Mouse (Mus musculus) kidney, adult 2 months (tissue): ENCODE data around the gene Lipi. TPM values are rescaled to one million over a fixed set of nuclear protein-coding genes. Genes with fewer than 3 reads are reported as not detected.

Experiments used
- DNase-seq: peaks from one replicate; pipeline ENCODE4 v3.0.0; 2021
- H3K27ac ChIP-seq: fragments of 200-500 bp; 2 replicates; pipeline ENCODE4 v1.5.1; 2012; ENCODE audit warnings: low read depth, low read length, control low read depth, inconsistent platforms; ENCODE audit not compliant: insufficient read depth
- H3K27me3 ChIP-seq: fragments of 200-500 bp; replicated peaks from 2 replicates; pipeline ENCODE4 v1.6.1; 2012; ENCODE audit warnings: mild to moderate bottlenecking, moderate library complexity, low read length, inconsistent platforms; ENCODE audit not compliant: control insufficient read depth, insufficient read depth
- H3K36me3 ChIP-seq: fragments of 200-500 bp; 2 replicates; pipeline ENCODE4 v1.6.1; 2012; ENCODE audit warnings: mild to moderate bottlenecking, moderate library complexity, low read length, inconsistent platforms; ENCODE audit not compliant: control insufficient read depth, insufficient read depth
- H3K4me1 ChIP-seq: fragments of 200-500 bp; 2 replicates; pipeline ENCODE4 v1.6.1; 2011; ENCODE audit warnings: low read length; ENCODE audit not compliant: control insufficient read depth, insufficient read depth
- H3K4me3 ChIP-seq: fragments of 200-500 bp; 2 replicates; pipeline ENCODE4 v1.5.1; 2011; ENCODE audit warnings: mild to moderate bottlenecking, low read depth, low read length, control low read depth; ENCODE audit not compliant: insufficient read depth
- CTCF ChIP-seq: fragments of 200-500 bp; conservative IDR thresholded peaks from 2 replicates; pipeline ENCODE4 v1.5.1; 2011; ENCODE audit warnings: low read depth, mild to moderate bottlenecking, control low read depth, low read length, moderate library complexity, mixed read lengths; ENCODE audit not compliant: insufficient read depth, insufficient read length
- POLR2A ChIP-seq: fragments of 200-500 bp; IDR thresholded peaks from one replicate; pipeline ENCODE4 v1.6.1; 2011; ENCODE audit warnings: low read depth, low read length, control low read depth
- WGBS: fragments of 180-500 bp; shearing (Covaris S2); methylation state at CpG from one replicate; pipeline ENCODE4 v1.1.7; 2018; 5-methylcytosine and 5-hydroxymethylcytosine counted together
- polyA plus RNA-seq: library from polyadenylated mRNA; depleted of rRNA; stranded (reverse); fragments of >200 nt; gene quantifications from 2 replicates; pipeline ENCODE4 v1.2.3, GENCODE M21; 2012; rRNA removed

The Lipi gene
- polyA plus RNA-seq, 1 experiment = not detected

- TF ChIP-seq CTCF = no peak
- TF ChIP-seq POLR2A = no peak
- H3K27ac ChIP-seq = no peak overlapping the region
- DNase-seq = peak; percentile 10
- no peak overlapping the region for H3K4me3 ChIP-seq
- no peaks in the 10 kb centered on the region for H3K36me3 ChIP-seq
- no peaks in the 10 kb centered on the region for H3K27me3 ChIP-seq
- WGBS = 31% methylated on average over 3 of the region's 3 CpGs
- H3K4me1 ChIP-seq = no peaks in the 10 kb centered on the region
These were observed 605 bp upstream of the Lipi start for GRCm38 (mm10) chr16:75586466-75586865.

GRCm38 (mm10) chr16:75582279-75582678, 3.6 kb downstream of the Lipi start:
- TF ChIP-seq CTCF (no peak), POLR2A (no peak)
- Histone ChIP-seq H3K27ac (no peak overlapping the region), H3K4me3 (no peak overlapping the region), H3K27me3 (no peaks in the 10 kb centered on the region), H3K36me3 (no peaks in the 10 kb centered on the region), H3K4me1 (no peaks in the 10 kb centered on the region)
- WGBS = 30% methylated on average over 5 of the region's 5 CpGs
- no peak for DNase-seq

- H3K36me3 ChIP-seq = no peaks in the 10 kb centered on the region
- H3K27ac ChIP-seq = no peak overlapping the region
- H3K27me3 ChIP-seq = no peaks in the 10 kb centered on the region
- no peak for DNase-seq
- H3K4me3 ChIP-seq = no peak overlapping the region
- H3K4me1 ChIP-seq = no peaks in the 10 kb centered on the region
- 87% methylated on average over 2 of the region's 2 CpGs for WGBS
- TF ChIP-seq CTCF (no peak), POLR2A (no peak)
These were observed 23.0 kb downstream of the Lipi start for GRCm38 (mm10) chr16:75562910-75563309.

GRCm38 (mm10) chr16:75545310-75545709, 40.6 kb downstream of the Lipi start:
- H3K4me1 ChIP-seq = no peaks in the 10 kb centered on the region
- TF ChIP-seq POLR2A = no peak
- TF ChIP-seq CTCF = no peak
- no peaks in the 10 kb centered on the region for H3K27me3 ChIP-seq
- no peak for DNase-seq
- H3K36me3 ChIP-seq = no peaks in the 10 kb centered on the region
- H3K27ac ChIP-seq = no peak overlapping the region
- no peak overlapping the region for H3K4me3 ChIP-seq
- 85% methylated on average over 1 of the region's 1 CpGs for WGBS

- Histone ChIP-seq H3K36me3 (no peaks in the 10 kb centered on the region), H3K27ac (no peak overlapping the region), H3K27me3 (no peaks in the 10 kb centered on the region), H3K4me3 (no peak overlapping the region), H3K4me1 (no peaks in the 10 kb centered on the region)
- TF ChIP-seq CTCF (no peak), POLR2A (no peak)
- 87% methylated on average over 7 of the region's 7 CpGs for WGBS
- DNase-seq = no peak
These were observed 47.9 kb downstream of the Lipi start for GRCm38 (mm10) chr16:75537784-75538565.

GRCm38 (mm10) chr16:75531705-75532104, 54.2 kb downstream of the Lipi start:
- TF ChIP-seq CTCF (no peak), POLR2A (no peak)
- no peaks in the 10 kb centered on the region; the same call in 1 of the 2 replicates for H3K27me3 ChIP-seq
- whole genome bisulfite sequencing = 2% methylated on average over 1 of the region's 1 CpGs
- no peaks in the 10 kb centered on the region for H3K36me3 ChIP-seq
- H3K4me3 ChIP-seq = no peak overlapping the region
- H3K4me1 ChIP-seq = no peaks in the 10 kb centered on the region
- DNase-seq = no peak
- no peak overlapping the region for H3K27ac ChIP-seq

GRCm38 (mm10) chr16:75496568-75496967, 89.3 kb downstream of the Lipi start:
- Histone ChIP-seq H3K4me3 (no peak overlapping the region), H3K36me3 (no peaks in the 10 kb centered on the region), H3K27me3 (no peaks in the 10 kb centered on the region), H3K27ac (no peak overlapping the region), H3K4me1 (no peaks in the 10 kb centered on the region)
- DNase-seq = no peak
- TF ChIP-seq CTCF (no peak), POLR2A (no peak)
- 93% methylated on average over 4 of the region's 4 CpGs for WGBS

Other genes starting within 250 kb of the Lipi start
- gene Rbm11, start 6.8 kb upstream of the Lipi start, polyA plus RNA-seq = 0.33 and 0.39 TPM in 2 replicates
- 5.1 and 6.0 TPM in 2 replicates for gene Hspa13, start 181.0 kb upstream of the Lipi start, polyA plus RNA-seq